In the genomic region with DNA sequence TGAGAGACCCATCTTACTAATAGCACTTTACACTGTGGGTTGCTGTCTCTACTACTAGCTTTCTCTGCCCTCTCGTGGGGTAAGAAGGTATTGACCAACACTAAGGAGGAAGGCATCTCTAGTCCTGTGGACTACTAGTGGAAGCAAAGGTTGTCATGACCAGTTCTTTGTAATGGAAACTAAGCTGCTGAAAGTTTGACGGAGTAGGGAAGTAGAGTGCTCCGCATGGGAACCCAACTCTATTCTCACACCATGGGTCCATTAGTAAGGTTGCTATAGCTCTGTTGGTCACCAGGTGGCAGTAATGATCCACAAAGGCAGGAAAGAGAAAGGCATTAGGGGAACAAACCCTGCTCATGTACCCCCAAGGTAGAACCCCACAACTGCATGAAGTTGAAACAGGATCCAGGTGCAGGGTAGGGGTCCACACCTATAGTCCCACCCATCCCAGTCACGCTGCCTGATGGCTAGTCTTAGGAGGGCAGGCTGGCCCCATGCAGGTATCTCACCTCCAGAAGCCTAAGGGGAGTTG, we compare ENCODE assay signal across 8 mouse cellular contexts. TPM values are rescaled to one million over a fixed set of nuclear protein-coding genes. Genes with fewer than 3 reads are reported as not detected.
DNase-seq lines count a peak whose midpoint lies in the region; ATAC-seq lines count a peak whose summit lies in the region.

No protein-coding gene starts in this region.

- H3K36me3 ChIP-seq in embryonic facial prominence, embryonic 14.5 days (ENCODE audit: control insufficient read depth, insufficient read depth, low read length), result peaks cover 58% of the 10 kb centered on the region
- H3K36me3 ChIP-seq in heart, embryonic 15.5 days, result peaks cover 41% of the 10 kb centered on the region
- peaks cover 63% of the 10 kb centered on the region for H3K36me3 ChIP-seq in liver, embryonic 12.5 days
- peaks cover 15% of the 10 kb centered on the region for H3K36me3 ChIP-seq in stomach, embryonic 16.5 days (ENCODE audit: control insufficient read depth, insufficient read depth, low read length)

- ATAC-seq in CD4-positive, CD25-positive, alpha-beta regulatory T cell, adult 4 months, result peak; percentile 83
- ATAC-seq in embryonic facial prominence, embryonic 14.5 days (ENCODE audit: low read depth), result peak; percentile 66
- ATAC-seq in heart, embryonic 15.5 days (replicated peaks; ENCODE audit: insufficient number of reproducible peaks, insufficient read depth, low FRiP score, low read depth), result peak; percentile 40; the same call in 1 of the 2 replicates
- peak; percentile 36 for ATAC-seq in liver, embryonic 12.5 days
- peak; percentile 64; the same call in 1 of the 2 replicates for ATAC-seq in stomach, embryonic 16.5 days (ENCODE audit: insufficient read depth, low FRiP score)

- no peaks in the 10 kb centered on the region for H3K27me3 ChIP-seq in embryonic facial prominence, embryonic 14.5 days (replicated peaks; ENCODE audit: control insufficient read depth, insufficient read depth, low read length)
- no peaks in the 10 kb centered on the region for H3K27me3 ChIP-seq in heart, embryonic 15.5 days
- no peaks in the 10 kb centered on the region for H3K27me3 ChIP-seq in liver, embryonic 12.5 days (replicated peaks)
- H3K27me3 ChIP-seq in stomach, embryonic 16.5 days (ENCODE audit: control insufficient read depth, insufficient read depth, low read length), result no peaks in the 10 kb centered on the region

- 25% methylated on average over 4 of the region's 4 CpGs for WGBS in embryonic facial prominence, embryonic 14.5 days
- WGBS in heart, embryonic 15.5 days, result 20% methylated on average over 4 of the region's 4 CpGs
- 24% methylated on average over 4 of the region's 4 CpGs for WGBS in liver, embryonic 12.5 days (ENCODE audit: insufficient replicate concordance)
- 25% methylated on average over 4 of the region's 4 CpGs for WGBS in stomach, embryonic 16.5 days

- no peak overlapping the region for H3K4me2 ChIP-seq in embryonic facial prominence, embryonic 14.5 days (ENCODE audit: low read depth, low read length)
- H3K4me2 ChIP-seq in heart, embryonic 15.5 days, result no peak overlapping the region
- no peak overlapping the region for H3K4me2 ChIP-seq in liver, embryonic 12.5 days
- no peak overlapping the region for H3K4me2 ChIP-seq in stomach, embryonic 16.5 days (ENCODE audit: low read depth, low read length)

- H3K9me3 ChIP-seq in embryonic facial prominence, embryonic 14.5 days (ENCODE audit: control insufficient read depth, low read length), result no peaks in the 10 kb centered on the region
- H3K9me3 ChIP-seq in heart, embryonic 15.5 days (replicated peaks), result no peaks in the 10 kb centered on the region
- H3K9me3 ChIP-seq in liver, embryonic 12.5 days (replicated peaks), result no peaks in the 10 kb centered on the region
- H3K9me3 ChIP-seq in stomach, embryonic 16.5 days (replicated peaks; ENCODE audit: control insufficient read depth, low read length), result no peaks in the 10 kb centered on the region

- peak; percentile 49 to 67 for DNase-seq in adrenal gland, postnatal 36 days
- DNase-seq in embryonic facial prominence, embryonic 14.5 days (ENCODE audit: low spot score), result peak; percentile 56
- DNase-seq in kidney, postnatal 14 days, result peak; percentile 77
- peak; percentile 55 for DNase-seq in neural tube, embryonic 10.5 days (ENCODE audit: extremely low spot score, low spot score)

- H3K4me1 ChIP-seq in embryonic facial prominence, embryonic 14.5 days (ENCODE audit: control insufficient read depth, insufficient read depth, low read length), result no peaks in the 10 kb centered on the region
- no peaks in the 10 kb centered on the region for H3K4me1 ChIP-seq in heart, embryonic 15.5 days (replicated peaks)
- H3K4me1 ChIP-seq in liver, embryonic 12.5 days, result peaks cover 18% of the 10 kb centered on the region
- no peaks in the 10 kb centered on the region for H3K4me1 ChIP-seq in stomach, embryonic 16.5 days (ENCODE audit: control insufficient read depth, insufficient read depth, low read length)

- H3K27ac ChIP-seq in embryonic facial prominence, embryonic 14.5 days (replicated peaks; ENCODE audit: low read depth, low read length), result no peak overlapping the region
- no peak overlapping the region for H3K27ac ChIP-seq in heart, embryonic 15.5 days
- H3K27ac ChIP-seq in liver, embryonic 12.5 days, result no peak overlapping the region
- no peak overlapping the region for H3K27ac ChIP-seq in stomach, embryonic 16.5 days (ENCODE audit: low read length)

- no peak overlapping the region for H3K4me3 ChIP-seq in embryonic facial prominence, embryonic 14.5 days (ENCODE audit: low read depth, low read length)
- H3K4me3 ChIP-seq in heart, embryonic 15.5 days, result no peak overlapping the region
- no peak overlapping the region for H3K4me3 ChIP-seq in liver, embryonic 12.5 days
- no peak overlapping the region for H3K4me3 ChIP-seq in stomach, embryonic 16.5 days (replicated peaks; ENCODE audit: low read length)

- no peak overlapping the region for H3K9ac ChIP-seq in embryonic facial prominence, embryonic 14.5 days (ENCODE audit: low read depth, low read length)
- no peak overlapping the region for H3K9ac ChIP-seq in heart, embryonic 15.5 days
- no peak overlapping the region for H3K9ac ChIP-seq in liver, embryonic 12.5 days
- no peak overlapping the region for H3K9ac ChIP-seq in stomach, embryonic 16.5 days (ENCODE audit: low read length)

RNA-seq across cellular contexts. Expression of a gene that starts 31.1 kb away (rescaled TPM):
- 10 to 100 TPM; 49.7 to 73.1 TPM for polyA plus RNA-seq in CD4-positive, CD25-positive, alpha-beta regulatory T cell, adult 4 months (2017; shearing (Covaris generic))
- total RNA-seq in adrenal gland, postnatal 36 days (2021), result 10 to 100 TPM; 38.7 to 40.7 TPM
- polyA plus RNA-seq in embryonic facial prominence, embryonic 14.5 days (2014; fragmentation: Nextera tagmentation; extraction: Ambion mirVana), result 26.0 and 27.8 TPM in 2 replicates
- polyA plus RNA-seq in heart, embryonic 15.5 days (2015; fragmentation: Nextera tagmentation; extraction: Ambion mirVana), result 14.0 and 19.0 TPM in 2 replicates
- polyA plus RNA-seq in liver, embryonic 12.5 days (2016; fragmentation: Nextera tagmentation; extraction: Ambion mirVana), result 20.6 and 21.5 TPM in 2 replicates
- polyA plus RNA-seq in stomach, embryonic 16.5 days (2015; fragmentation: Nextera tagmentation; extraction: Ambion mirVana), result 23.9 and 26.7 TPM in 2 replicates

RNA-seq across cellular contexts. Expression of a gene that starts 31.2 kb away (rescaled TPM):
- polyA plus RNA-seq in CD4-positive, CD25-positive, alpha-beta regulatory T cell, adult 4 months (2017; shearing (Covaris generic)), result 10 to 100 TPM; 11.4 to 22.0 TPM
- total RNA-seq in adrenal gland, postnatal 36 days (2021), result 10 to 100 TPM; 58.9 to 63.1 TPM
- polyA plus RNA-seq in embryonic facial prominence, embryonic 14.5 days (2014; fragmentation: Nextera tagmentation; extraction: Ambion mirVana), result 56.8 and 59.4 TPM in 2 replicates
- polyA plus RNA-seq in heart, embryonic 15.5 days (2015; fragmentation: Nextera tagmentation; extraction: Ambion mirVana), result 45.3 and 47.4 TPM in 2 replicates
- 102 and 111 TPM in 2 replicates for polyA plus RNA-seq in liver, embryonic 12.5 days (2016; fragmentation: Nextera tagmentation; extraction: Ambion mirVana)
- 60.7 and 65.8 TPM in 2 replicates for polyA plus RNA-seq in stomach, embryonic 16.5 days (2015; fragmentation: Nextera tagmentation; extraction: Ambion mirVana)

RNA-seq across cellular contexts. Expression of a gene that starts 36.2 kb away (rescaled TPM):
- polyA plus RNA-seq in CD4-positive, CD25-positive, alpha-beta regulatory T cell, adult 4 months (2017; shearing (Covaris generic)), result under 1 TPM in 1 of 2 experiments, not detected in 1; 0.23 TPM
- not detected for total RNA-seq in adrenal gland, postnatal 36 days (2021)
- 0.34 and 0.88 TPM in 2 replicates for polyA plus RNA-seq in embryonic facial prominence, embryonic 14.5 days (2014; fragmentation: Nextera tagmentation; extraction: Ambion mirVana)
- polyA plus RNA-seq in heart, embryonic 15.5 days (2015; fragmentation: Nextera tagmentation; extraction: Ambion mirVana), result 0.05 and 0.10 TPM in 2 replicates
- 0.08 and 0.26 TPM in 2 replicates for polyA plus RNA-seq in liver, embryonic 12.5 days (2016; fragmentation: Nextera tagmentation; extraction: Ambion mirVana)
- 0.12 TPM in 1 of 2 replicates, not detected in the other for polyA plus RNA-seq in stomach, embryonic 16.5 days (2015; fragmentation: Nextera tagmentation; extraction: Ambion mirVana)

RNA-seq across cellular contexts. Expression of a gene that starts 46.4 kb away (rescaled TPM):
- polyA plus RNA-seq in CD4-positive, CD25-positive, alpha-beta regulatory T cell, adult 4 months (2017; shearing (Covaris generic)), result 100 to 1,000 TPM in 1 of 2 experiments, 10 to 100 TPM in 1; 77.3 to 114 TPM
- total RNA-seq in adrenal gland, postnatal 36 days (2021), result 1 to 10 TPM; 1.1 to 1.2 TPM
- polyA plus RNA-seq in embryonic facial prominence, embryonic 14.5 days (2014; fragmentation: Nextera tagmentation; extraction: Ambion mirVana), result 1.5 and 2.9 TPM in 2 replicates
- 0.48 and 1.7 TPM in 2 replicates for polyA plus RNA-seq in heart, embryonic 15.5 days (2015; fragmentation: Nextera tagmentation; extraction: Ambion mirVana)
- polyA plus RNA-seq in liver, embryonic 12.5 days (2016; fragmentation: Nextera tagmentation; extraction: Ambion mirVana), result 4.3 and 4.9 TPM in 2 replicates
- polyA plus RNA-seq in stomach, embryonic 16.5 days (2015; fragmentation: Nextera tagmentation; extraction: Ambion mirVana), result 4.9 and 5.1 TPM in 2 replicates
